Mouse (Mus musculus): Measurements from ENCODE around the gene Trmt5. TPM values are rescaled to one million over a fixed set of nuclear protein-coding genes. Genes with fewer than 3 reads are reported as not detected.

Gene Trmt5
- polyA plus RNA-seq (2012; rRNA removed), result 0.73 and 0.91 TPM in 2 replicates

GRCm38 (mm10) chr12:73286287-73287092 lies at the start of gene Trmt5, which contains the start of gene Slc38a6:
Gene Trmt5 (minus strand): TSS chr12:73286710.
Gene Slc38a6 (plus strand): TSS chr12:73286779.

Other genes with a start within 250 kb of the Trmt5 start
- 0.36 and 0.70 TPM in 2 replicates for gene Six1, start 232.8 kb downstream of the Trmt5 start, polyA plus RNA-seq (2012; rRNA removed)
- 0.11 and 0.25 TPM in 2 replicates for gene Six4, start 173.3 kb downstream of the Trmt5 start, polyA plus RNA-seq (2012; rRNA removed)
- 0.71 and 1.2 TPM in 2 replicates for gene Mnat1, start 163.0 kb downstream of the Trmt5 start, polyA plus RNA-seq (2012; rRNA removed)
- gene Slc38a6, start 69 bp upstream of the Trmt5 start, polyA plus RNA-seq (2012; rRNA removed), result 2.4 and 3.4 TPM in 2 replicates

Data from stomach, adult 2 months (tissue).